In the genomic region with DNA sequence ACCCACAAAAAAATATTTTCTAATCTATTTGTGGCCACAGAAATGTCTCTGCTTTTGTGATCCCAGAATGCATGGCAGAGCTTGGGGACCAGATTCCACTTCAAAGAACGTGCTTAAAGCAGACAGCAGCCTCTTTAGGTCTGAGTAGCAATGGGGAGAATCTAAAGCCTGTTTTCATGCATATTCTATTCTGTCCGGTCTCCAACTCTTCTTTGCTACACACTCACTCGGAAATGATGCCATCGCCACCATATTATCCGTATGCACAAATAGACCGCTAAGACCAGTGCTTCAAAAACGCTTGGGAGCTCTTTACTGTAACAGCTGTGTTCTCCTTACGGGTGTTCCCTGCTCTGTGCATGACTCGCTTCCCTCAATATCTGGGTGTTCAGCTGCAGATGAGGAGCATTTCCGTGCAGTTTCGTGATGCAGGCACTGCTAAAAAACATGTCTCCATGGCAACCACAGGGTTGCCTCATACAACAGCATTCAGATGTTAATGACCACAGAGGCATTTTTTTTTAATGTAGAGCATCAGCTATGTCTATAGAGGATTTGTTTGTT, we compare ENCODE assay signal across 13 mouse cellular contexts.
DNase-seq lines count a peak whose midpoint lies in the region; ATAC-seq lines count a peak whose summit lies in the region.
"Had no signal": no experiment of that assay in that cellular context is flagged by ENCODE, and none has a peak within 500 bp of the region (broad histone marks: within the 10 kb centered on the region; RNA-seq: fewer than 3 reads in every experiment).

No protein-coding gene starts in this region.

- 32% methylated on average over 11 of the region's 11 CpGs for WGBS in hindbrain, embryonic 16.5 days
- WGBS in neural tube, embryonic 13.5 days, result 50% methylated on average over 11 of the region's 11 CpGs

- 0 out of 2 replicates have a peak overlapping the region, but pooled peaks have one; percentile 1 for H3K4me2 ChIP-seq in hindbrain, embryonic 16.5 days (ENCODE audit: low read length)
- H3K4me2 ChIP-seq in neural tube, embryonic 13.5 days, result peak overlapping the region; percentile 1; the same call in 1 of the 2 replicates

- no peaks in the 10 kb centered on the region for H3K9me3 ChIP-seq in hindbrain, embryonic 16.5 days (ENCODE audit: control insufficient read depth, low read length)
- no peaks in the 10 kb centered on the region for H3K9me3 ChIP-seq in neural tube, embryonic 13.5 days

- DNase-seq in layer of hippocampus, adult 11-12 months (ENCODE audit: low spot score), result peak; percentile 19
- no peak for DNase-seq in layer of hippocampus, postnatal 25 days (ENCODE audit: extremely low spot score in 1 of 2, low spot score in 1 of 2)
- peak; percentile 70 for DNase-seq in brain, embryonic 18.5 days (ENCODE audit: low read depth, low spot score)
- DNase-seq in adrenal gland, postnatal 25 days, result no peak
- no peak for DNase-seq in T-cell, adult 2 months (ENCODE audit: low spot score)
- DNase-seq: cerebellum, postnatal 14 days; kidney, postnatal 36 days; liver; thymus, postnatal 4 days had no signal

- H3K27ac ChIP-seq in hindbrain, embryonic 16.5 days (ENCODE audit: low read depth, low read length), result peak overlapping the region; percentile 49
- 0 out of 2 replicates have a peak overlapping the region, but pooled peaks have one; percentile 20 for H3K27ac ChIP-seq in neural tube, embryonic 13.5 days (replicated peaks)

- H3K4me3 ChIP-seq in hindbrain, embryonic 16.5 days (ENCODE audit: low read length), result no peak overlapping the region
- no peak overlapping the region for H3K4me3 ChIP-seq in neural tube, embryonic 13.5 days
- H3K4me3 ChIP-seq: erythroblast, embryonic 14.5 days had no signal

- 0 out of 2 replicates have a peak, but pooled peaks cover 3% of the 10 kb centered on the region for H3K4me1 ChIP-seq in hindbrain, embryonic 16.5 days (ENCODE audit: control insufficient read depth, insufficient read depth, low read depth, low read length)
- H3K4me1 ChIP-seq in neural tube, embryonic 13.5 days (replicated peaks), result peaks cover 17% of the 10 kb centered on the region

- no peak overlapping the region for H3K9ac ChIP-seq in hindbrain, embryonic 16.5 days (ENCODE audit: low read depth, low read length)
- H3K9ac ChIP-seq in neural tube, embryonic 13.5 days, result no peak overlapping the region

- H3K27me3 ChIP-seq in hindbrain, embryonic 16.5 days (replicated peaks; ENCODE audit: control insufficient read depth, insufficient read depth, low read length), result no peaks in the 10 kb centered on the region
- no peaks in the 10 kb centered on the region for H3K27me3 ChIP-seq in neural tube, embryonic 13.5 days

- no peaks in the 10 kb centered on the region for H3K36me3 ChIP-seq in hindbrain, embryonic 16.5 days (ENCODE audit: control insufficient read depth, insufficient read depth, low read length)
- no peaks in the 10 kb centered on the region for H3K36me3 ChIP-seq in neural tube, embryonic 13.5 days

- peak; percentile 92 for ATAC-seq in hindbrain, embryonic 16.5 days
- ATAC-seq in neural tube, embryonic 13.5 days (ENCODE audit: low read depth), result peak; percentile 61; the same call in 1 of the 2 replicates
- no peak for ATAC-seq in megakaryocyte progenitor cell, adult 5-6 weeks (replicated peaks; ENCODE audit: poor library complexity)

Comparison
In these comparisons a context has a peak if more than half of its experiments do, and no peak if none do; other contexts are left out.
1. DNase-seq: peak in layer of hippocampus, adult 11-12 months (single experiment) and brain, embryonic 18.5 days (single experiment); none in layer of hippocampus, postnatal 25 days (0 of 2), adrenal gland, postnatal 25 days (single experiment) and T-cell, adult 2 months (single experiment).